ENCODE assay signal across 9 mouse cellular contexts in genomic region chr7:45403532-45404261, GRCm38 (mm10). TPM values are rescaled to one million over a fixed set of nuclear protein-coding genes. Genes with fewer than 3 reads are reported as not detected.
DNase-seq lines count a peak whose midpoint lies in the region; ATAC-seq lines count a peak whose summit lies in the region.
"Had no signal": no experiment of that assay in that cellular context is flagged by ENCODE, and none has a peak within 500 bp of the region (broad histone marks: within the 10 kb centered on the region; RNA-seq: fewer than 3 reads in every experiment).

No protein-coding gene starts in this region.

- H3K4me2 ChIP-seq in hindbrain, embryonic 14.5 days (replicated peaks): no peak overlapping the region
- H3K4me2 ChIP-seq in hindbrain, embryonic 16.5 days (ENCODE audit: low read length): no peak overlapping the region

- peak; percentile 66 for DNase-seq in hindbrain, embryonic 14.5 days (ENCODE audit: low spot score)
- peak; percentile 81 for DNase-seq in CD4-positive helper T cell, adult 2 months (ENCODE audit: low read depth, low spot score)
- peak; percentile 89 for DNase-seq in R1 (ENCODE audit: low read depth, low spot score)
- peak; percentile 86 for DNase-seq in embryo, embryonic 11 days
- DNase-seq in kidney, postnatal 10 days: peak; percentile 85
- peak; percentile 77 for DNase-seq in mesoderm, embryonic 11.5 days (ENCODE audit: low read depth, low spot score)
- no peak for DNase-seq in frontal cortex, postnatal 25 days (ENCODE audit: low spot score in 2 of 2)

- H3K4me3 ChIP-seq in hindbrain, embryonic 14.5 days (replicated peaks; ENCODE audit: low read length): no peak overlapping the region
- no peak overlapping the region for H3K4me3 ChIP-seq in hindbrain, embryonic 16.5 days (ENCODE audit: low read length)
- H3K4me3 ChIP-seq: megakaryocyte, embryonic 14.5 days had no signal

- no peak overlapping the region for H3K9ac ChIP-seq in hindbrain, embryonic 14.5 days
- H3K9ac ChIP-seq in hindbrain, embryonic 16.5 days (ENCODE audit: low read depth, low read length): no peak overlapping the region

- H3K27ac ChIP-seq in hindbrain, embryonic 14.5 days: no peak overlapping the region
- no peak overlapping the region for H3K27ac ChIP-seq in hindbrain, embryonic 16.5 days (ENCODE audit: low read depth, low read length)

- WGBS in hindbrain, embryonic 14.5 days: 47% methylated on average over 6 of the region's 6 CpGs
- WGBS in hindbrain, embryonic 16.5 days: 46% methylated on average over 6 of the region's 6 CpGs

- no peaks in the 10 kb centered on the region for H3K36me3 ChIP-seq in hindbrain, embryonic 14.5 days (replicated peaks; ENCODE audit: control insufficient read depth, insufficient read depth)
- H3K36me3 ChIP-seq in hindbrain, embryonic 16.5 days (ENCODE audit: control insufficient read depth, insufficient read depth, low read length): no peaks in the 10 kb centered on the region

- no peak for ATAC-seq in hindbrain, embryonic 14.5 days (ENCODE audit: low FRiP score)
- ATAC-seq in hindbrain, embryonic 16.5 days: no peak

- H3K4me1 ChIP-seq in hindbrain, embryonic 14.5 days (replicated peaks; ENCODE audit: control insufficient read depth, insufficient read depth, low read length): no peaks in the 10 kb centered on the region; the same call in 1 of the 2 replicates
- H3K4me1 ChIP-seq in hindbrain, embryonic 16.5 days (ENCODE audit: control insufficient read depth, insufficient read depth, low read depth, low read length): peaks cover 7% of the 10 kb centered on the region; the same call in 1 of the 2 replicates

- H3K27me3 ChIP-seq in hindbrain, embryonic 14.5 days (ENCODE audit: control insufficient read depth, insufficient read depth, low read length): peaks cover 40% of the 10 kb centered on the region
- H3K27me3 ChIP-seq in hindbrain, embryonic 16.5 days (replicated peaks; ENCODE audit: control insufficient read depth, insufficient read depth, low read length): peaks cover 39% of the 10 kb centered on the region

- no peaks in the 10 kb centered on the region for H3K9me3 ChIP-seq in hindbrain, embryonic 14.5 days (ENCODE audit: control insufficient read depth, low read length)
- no peaks in the 10 kb centered on the region for H3K9me3 ChIP-seq in hindbrain, embryonic 16.5 days (ENCODE audit: control insufficient read depth, low read length)

RNA-seq across cellular contexts. Expression of gene Kcna7, which starts 1.8 kb away (rescaled TPM):
- polyA plus RNA-seq in hindbrain, embryonic 14.5 days (2014; fragmentation: Nextera tagmentation; extraction: Ambion mirVana): not detected in 2 replicates
- 0.06 TPM in 1 of 2 replicates, not detected in the other for polyA plus RNA-seq in hindbrain, embryonic 16.5 days (2015; fragmentation: Nextera tagmentation; extraction: Ambion mirVana)

RNA-seq across cellular contexts. Expression of gene Snrnp70, which starts 8.2 kb away (rescaled TPM):
- polyA plus RNA-seq in hindbrain, embryonic 14.5 days (2014; fragmentation: Nextera tagmentation; extraction: Ambion mirVana): 61.4 and 72.3 TPM in 2 replicates
- polyA plus RNA-seq in hindbrain, embryonic 16.5 days (2015; fragmentation: Nextera tagmentation; extraction: Ambion mirVana): 144 and 161 TPM in 2 replicates

RNA-seq across cellular contexts. Expression of gene Ntf5, which starts 9.8 kb away (rescaled TPM):
- polyA plus RNA-seq in hindbrain, embryonic 14.5 days (2014; fragmentation: Nextera tagmentation; extraction: Ambion mirVana): 0.13 TPM in 1 of 2 replicates, not detected in the other
- polyA plus RNA-seq in hindbrain, embryonic 16.5 days (2015; fragmentation: Nextera tagmentation; extraction: Ambion mirVana): 0.15 and 0.27 TPM in 2 replicates

RNA-seq across cellular contexts. Expression of gene Lhb, which starts 16.9 kb away (rescaled TPM):
- polyA plus RNA-seq in hindbrain, embryonic 14.5 days (2014; fragmentation: Nextera tagmentation; extraction: Ambion mirVana): 1.2 and 2.0 TPM in 2 replicates
- 2.0 and 2.3 TPM in 2 replicates for polyA plus RNA-seq in hindbrain, embryonic 16.5 days (2015; fragmentation: Nextera tagmentation; extraction: Ambion mirVana)

RNA-seq across cellular contexts. Expression of gene Gys1, which starts 30.9 kb away (rescaled TPM):
- 17.8 and 21.6 TPM in 2 replicates for polyA plus RNA-seq in hindbrain, embryonic 14.5 days (2014; fragmentation: Nextera tagmentation; extraction: Ambion mirVana)
- 25.5 and 28.7 TPM in 2 replicates for polyA plus RNA-seq in hindbrain, embryonic 16.5 days (2015; fragmentation: Nextera tagmentation; extraction: Ambion mirVana)

Comparison
In these comparisons a context has a peak if more than half of its experiments do, and no peak if none do; other contexts are left out.
1. DNase-seq: peak in hindbrain, embryonic 14.5 days (single experiment), CD4-positive helper T cell, adult 2 months (single experiment), R1 (single experiment), embryo, embryonic 11 days (single experiment), kidney, postnatal 10 days (single experiment) and mesoderm, embryonic 11.5 days (single experiment); none in frontal cortex, postnatal 25 days (0 of 2).